Mouse (Mus musculus) kidney, postnatal 0 days (tissue): ENCODE data around the gene Kcnh7. TPM values are rescaled to one million over a fixed set of nuclear protein-coding genes. Genes with fewer than 3 reads are reported as not detected.
A peak's percentile ranks its signal among the peaks of the same experiment; 100 is the strongest.

Experiments
- ATAC-seq: fragments of 200-750 bp; cut with Nextera tagmentation; replicated peaks from 2 replicates; pipeline ENCODE4 v1.8.0; 2017; ENCODE audit warnings: low read depth, moderate number of reproducible peaks, moderate TSS enrichment, moderate library complexity; ENCODE audit not compliant: low FRiP score
- DNase-seq: peaks from one replicate; pipeline ENCODE4 v3.0.0-alpha.2; 2016; ENCODE audit warnings: low spot score
- H3K27ac ChIP-seq: fragments of 300-500 bp; sonication (generic); 2 replicates; pipeline ENCODE4 v1.5.1; 2014; ENCODE audit warnings: mild to moderate bottlenecking
- H3K27me3 ChIP-seq: fragments of 300-500 bp; sonication (generic); 2 replicates; pipeline ENCODE4 v1.6.1; 2014; ENCODE audit warnings: low read length, mixed read lengths; ENCODE audit not compliant: insufficient read depth
- H3K36me3 ChIP-seq: fragments of 300-500 bp; sonication (generic); 2 replicates; pipeline ENCODE4 v1.6.1; 2014; ENCODE audit warnings: low read length, mixed read lengths; ENCODE audit not compliant: insufficient read depth
- H3K4me1 ChIP-seq: fragments of 300-500 bp; sonication (generic); replicated peaks from 2 replicates; pipeline ENCODE4 v1.6.1; 2014; ENCODE audit warnings: antibody characterized with exemption, low read length, mixed read lengths; ENCODE audit not compliant: insufficient read depth
- H3K4me2 ChIP-seq: fragments of 300-500 bp; sonication (generic); 2 replicates; pipeline ENCODE4 v1.6.1; 2014; ENCODE audit warnings: mild to moderate bottlenecking, low read length, moderate library complexity, mixed read lengths
- H3K4me3 ChIP-seq: fragments of 300-500 bp; sonication (generic); replicated peaks from 2 replicates; pipeline ENCODE4 v1.5.1; 2014; ENCODE audit warnings: low read depth, low read length
- H3K9ac ChIP-seq: fragments of 300-500 bp; sonication (generic); 2 replicates; pipeline ENCODE4 v1.6.1; 2014; ENCODE audit warnings: low read depth, low read length
- H3K9me3 ChIP-seq: fragments of 300-500 bp; sonication (generic); replicated peaks from 2 replicates; pipeline ENCODE4 v1.6.1; 2016; ENCODE audit warnings: low read length, inconsistent platforms, mixed read lengths
- CTCF ChIP-seq: IDR thresholded peaks from 2 replicates; pipeline ENCODE4 v1.5.1; 2016; ENCODE audit warnings: antibody characterized with exemption, low read depth, mild to moderate bottlenecking, moderate library complexity
- WGBS: fragments of 180-500 bp; shearing (Covaris S2); extraction: QIAGEN DNeasy Blood & Tissue Kit; methylation state at CpG from one replicate; pipeline ENCODE4 v1.1.7; 2014; 5-methylcytosine and 5-hydroxymethylcytosine counted together
- polyA plus RNA-seq: library from polyadenylated mRNA; unstranded; fragments of >200 nt; fragmentation: Nextera tagmentation; extraction: Ambion mirVana; gene quantifications from 2 replicates; pipeline ENCODE4 v1.2.1, GENCODE M21; 2015

Gene Kcnh7
- 0.46 and 0.59 TPM in 2 replicates for polyA plus RNA-seq

DNA sequence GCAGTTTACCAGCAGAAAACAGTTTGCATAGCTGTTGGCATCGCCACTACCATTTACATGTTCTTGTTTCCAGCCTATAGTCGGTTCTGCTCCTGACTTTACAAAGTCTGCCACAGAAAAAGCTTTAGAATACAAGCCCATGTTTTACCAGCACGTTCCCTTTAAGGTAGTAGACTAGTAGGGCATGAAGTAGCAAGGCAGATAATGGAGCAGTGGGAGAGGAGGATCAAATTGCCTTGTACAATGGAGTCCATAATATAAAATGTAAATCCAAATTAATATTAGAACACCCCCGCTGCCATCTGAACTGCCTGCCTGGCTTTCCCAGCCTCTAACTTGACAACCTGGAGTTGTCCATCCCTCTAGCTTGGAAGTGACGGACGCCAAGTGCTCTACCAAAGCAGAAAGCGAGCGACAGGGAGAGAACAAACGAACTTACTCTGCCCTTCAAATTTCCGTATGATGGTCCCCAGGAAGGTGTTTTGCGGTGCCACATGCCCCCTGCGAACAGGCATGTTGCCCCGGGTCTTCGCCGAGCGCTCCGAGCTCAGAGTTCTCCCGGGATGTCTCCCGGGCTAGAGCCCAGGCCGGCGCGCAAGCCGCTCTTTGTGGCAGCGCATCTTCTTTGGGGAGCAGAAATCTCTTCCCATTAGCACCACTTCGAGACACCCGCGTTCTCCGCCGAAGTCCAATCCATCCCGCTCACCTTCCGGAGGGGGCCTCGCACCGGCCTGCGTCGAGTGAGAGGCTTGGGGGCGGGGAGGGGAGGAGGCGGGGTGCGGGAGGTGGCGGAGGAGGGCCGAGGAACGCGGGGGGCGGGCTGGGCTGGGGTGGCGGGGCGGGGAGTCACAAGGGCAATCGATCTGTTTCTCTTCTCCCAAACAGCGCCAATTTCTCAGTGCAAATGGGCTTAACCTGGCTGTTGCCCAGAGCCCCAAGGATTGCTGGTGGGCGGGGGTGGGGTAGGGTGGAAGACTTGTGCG is at the start of gene Kcnh7:
Gene Kcnh7, minus strand, starts transcription at position 725 of the 983 bp plus-strand sequence.
- Histone ChIP-seq H3K4me1 (no peaks in the 10 kb centered on the region), H3K27me3 (no peaks in the 10 kb centered on the region), H3K9me3 (no peaks in the 10 kb centered on the region), H3K9ac (no peak within 1 kb of the TSS), H3K4me2 (peak within 1 kb of the TSS; percentile 66), H3K4me3 (peak within 1 kb of the TSS; percentile 44), H3K36me3 (no peaks in the 10 kb centered on the region), H3K27ac (no peak within 1 kb of the TSS)
- no peak for DNase-seq
- no peak for ATAC-seq
- WGBS = 2% methylated on average over 38 of the region's 49 CpGs
- TF ChIP-seq CTCF = no peak

DNA sequence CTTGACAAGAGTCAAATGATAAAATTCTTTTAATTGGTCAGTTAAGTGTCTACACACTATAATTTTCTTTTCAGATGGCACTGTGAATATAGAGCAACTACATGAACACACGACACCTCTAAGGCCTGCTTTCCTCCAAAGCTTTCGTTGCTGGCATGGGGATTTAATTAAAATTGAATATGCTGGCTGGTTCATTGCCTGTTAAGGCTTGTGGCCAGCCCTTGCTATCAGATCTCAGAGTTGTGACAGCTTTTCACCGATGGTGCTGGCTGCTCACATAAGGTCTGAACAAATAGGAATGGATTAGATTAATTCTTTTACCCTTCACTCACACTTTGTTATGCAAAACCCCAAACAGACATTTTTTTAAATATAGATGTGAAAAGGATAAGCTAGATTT is 23.3 kb upstream of the Kcnh7 start:
- H3K36me3 ChIP-seq = no peaks in the 10 kb centered on the region
- no peak for TF ChIP-seq CTCF
- H3K9me3 ChIP-seq = no peaks in the 10 kb centered on the region
- no peak overlapping the region for H3K27ac ChIP-seq
- no peak overlapping the region for H3K4me2 ChIP-seq
- no peaks in the 10 kb centered on the region for H3K4me1 ChIP-seq
- ATAC-seq (no peak), DNase-seq (no peak)
- no peaks in the 10 kb centered on the region for H3K27me3 ChIP-seq
- H3K4me3 ChIP-seq = no peak overlapping the region
- no peak overlapping the region for H3K9ac ChIP-seq
- 63% methylated on average over 3 of the region's 3 CpGs for WGBS

DNA sequence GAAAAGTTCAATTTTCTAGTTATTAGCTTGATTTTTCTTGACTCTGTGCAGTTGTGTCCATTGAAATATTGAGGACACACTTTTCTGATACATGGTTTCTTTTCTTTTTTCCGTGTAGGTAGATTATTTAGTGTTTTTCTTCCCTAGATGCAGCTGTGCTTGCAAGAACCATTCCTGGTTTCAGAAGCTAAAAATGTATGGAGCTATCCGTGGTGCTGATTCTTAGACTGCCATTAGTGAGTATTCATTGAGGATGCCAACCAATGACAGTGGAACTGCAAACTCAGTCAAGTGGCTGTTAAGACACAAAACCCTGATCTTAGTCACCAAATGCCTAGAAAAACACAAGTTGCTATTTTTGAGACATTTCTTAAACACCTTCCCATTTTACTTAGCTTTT is 1.9 kb upstream of the Kcnh7 start:
- Histone ChIP-seq H3K4me3 (no peak overlapping the region), H3K36me3 (no peaks in the 10 kb centered on the region), H3K4me1 (no peaks in the 10 kb centered on the region), H3K4me2 (no peak overlapping the region), H3K27me3 (no peaks in the 10 kb centered on the region), H3K9me3 (no peaks in the 10 kb centered on the region), H3K9ac (no peak overlapping the region), H3K27ac (no peak overlapping the region)
- TF ChIP-seq CTCF = no peak
- ATAC-seq = no peak
- DNase-seq = peak; percentile 73
- 1% methylated on average over 2 of the region's 2 CpGs for WGBS

DNA sequence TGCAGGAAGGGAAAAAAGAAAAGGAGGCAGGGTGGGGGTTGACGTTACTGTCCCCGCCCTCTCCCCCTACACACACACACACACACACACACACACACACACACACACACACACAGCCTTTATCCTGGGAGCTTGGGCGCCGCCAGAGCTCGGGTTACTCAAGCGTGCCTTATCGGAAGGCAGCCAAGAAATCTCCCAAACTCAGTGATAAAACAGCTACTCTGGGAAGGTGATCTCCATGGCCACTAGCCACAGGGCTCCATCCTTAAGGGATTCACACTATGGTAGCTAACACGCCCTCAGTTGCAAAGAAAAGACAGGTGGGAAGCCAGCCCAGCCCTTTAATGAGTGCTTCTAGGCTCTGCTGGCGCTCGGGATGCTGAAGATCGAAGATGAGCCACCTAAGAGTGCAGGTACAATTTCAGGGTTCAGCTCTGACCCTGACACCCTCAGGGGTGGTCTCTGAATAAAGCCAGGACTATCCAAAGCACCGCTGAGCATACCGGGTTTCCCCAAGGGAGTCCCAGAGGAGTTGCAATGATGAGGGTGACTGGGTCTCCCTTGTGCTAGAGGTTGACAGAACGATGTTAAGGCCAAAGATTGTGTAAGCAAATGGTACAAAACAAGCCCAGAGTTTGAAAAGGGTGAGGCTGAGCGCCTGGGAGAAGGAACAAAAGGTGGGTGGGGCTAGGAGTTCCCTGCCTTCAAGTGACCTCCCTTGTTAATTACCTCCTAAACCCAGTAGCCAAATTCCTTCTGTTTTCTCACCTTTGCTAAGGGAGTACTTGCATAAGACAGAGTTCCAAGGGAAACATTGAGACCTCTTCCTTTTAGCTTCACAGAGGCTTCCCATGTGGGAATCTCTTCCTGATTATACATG is 704 bp upstream of the Kcnh7 start:
- no peak for TF ChIP-seq CTCF
- 1% methylated on average over 13 of the region's 15 CpGs for WGBS
- H3K9me3 ChIP-seq = no peaks in the 10 kb centered on the region
- H3K4me1 ChIP-seq = no peaks in the 10 kb centered on the region
- H3K27me3 ChIP-seq = no peaks in the 10 kb centered on the region
- peak overlapping the region; percentile 66 for H3K4me2 ChIP-seq
- DNase-seq (no peak), ATAC-seq (peak; percentile 73)
- peak overlapping the region; percentile 44 for H3K4me3 ChIP-seq
- no peak overlapping the region for H3K9ac ChIP-seq
- H3K27ac ChIP-seq = no peak overlapping the region
- H3K36me3 ChIP-seq = no peaks in the 10 kb centered on the region

DNA sequence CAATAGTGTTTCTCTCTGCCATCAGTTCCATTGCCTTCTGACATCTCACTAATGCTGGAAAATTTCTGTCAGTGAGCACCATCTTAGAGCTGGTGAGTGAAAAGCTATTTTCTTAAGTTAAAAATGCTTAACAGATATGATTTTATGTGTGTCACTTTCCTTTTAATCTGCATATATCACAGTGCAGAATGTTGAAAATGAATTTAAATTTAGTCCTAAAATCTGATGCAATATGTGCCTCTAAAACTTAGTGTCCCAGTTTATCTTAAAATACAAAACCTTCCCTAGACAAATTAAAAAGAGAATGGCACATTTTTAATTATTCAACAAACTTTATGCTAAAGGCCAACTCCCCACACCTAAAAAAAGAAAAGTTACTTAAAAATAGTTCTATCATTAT is 30.4 kb downstream of the Kcnh7 start:
- no peak for TF ChIP-seq CTCF
- Histone ChIP-seq H3K27ac (no peak overlapping the region), H3K27me3 (no peaks in the 10 kb centered on the region), H3K4me3 (no peak overlapping the region), H3K4me2 (no peak overlapping the region), H3K4me1 (no peaks in the 10 kb centered on the region), H3K36me3 (no peaks in the 10 kb centered on the region), H3K9me3 (no peaks in the 10 kb centered on the region), H3K9ac (no peak overlapping the region)
- no peak for DNase-seq
- ATAC-seq = no peak
